Mouse (Mus musculus): ENCODE measurements around the gene Zfp362. TPM values are rescaled to one million over a fixed set of nuclear protein-coding genes. Genes with fewer than 3 reads are reported as not detected.

Gene Zfp362
- polyA plus RNA-seq, 1 experiment from 2014 or later = 30.8 TPM

Other genes starting within 250 kb of the Zfp362 start
- gene Zscan20, start 195.9 kb downstream of the Zfp362 start, polyA plus RNA-seq (2015; fragmentation: Nextera tagmentation; extraction: Ambion mirVana) = 5.3 and 6.9 TPM in 2 replicates
- gene Tlr12, start 187.4 kb downstream of the Zfp362 start, polyA plus RNA-seq (2015; fragmentation: Nextera tagmentation; extraction: Ambion mirVana) = 1.9 and 4.1 TPM in 2 replicates
- 19.5 and 22.6 TPM in 2 replicates for gene Phc2, start 151.3 kb downstream of the Zfp362 start, polyA plus RNA-seq (2015; fragmentation: Nextera tagmentation; extraction: Ambion mirVana)
- gene A3galt2, start 50.7 kb downstream of the Zfp362 start, polyA plus RNA-seq (2015; fragmentation: Nextera tagmentation; extraction: Ambion mirVana) = 0.14 and 0.29 TPM in 2 replicates
- gene Trim62, start 77.5 kb upstream of the Zfp362 start, polyA plus RNA-seq (2015; fragmentation: Nextera tagmentation; extraction: Ambion mirVana) = 17.6 and 18.5 TPM in 2 replicates
- gene Azin2, start 156.4 kb upstream of the Zfp362 start, polyA plus RNA-seq (2015; fragmentation: Nextera tagmentation; extraction: Ambion mirVana) = 16.6 and 20.2 TPM in 2 replicates
- 81.6 and 81.7 TPM in 2 replicates for gene Ak2, start 185.9 kb upstream of the Zfp362 start, polyA plus RNA-seq (2015; fragmentation: Nextera tagmentation; extraction: Ambion mirVana)

All from midbrain, embryonic 16.5 days (tissue).